Mouse (Mus musculus) C3H10T1/2 (cell line): ENCODE measurements around the gene Efcab2. TPM values are rescaled to one million over a fixed set of nuclear protein-coding genes. Genes with fewer than 3 reads are reported as not detected.

ENCODE experiments used
- polyA plus RNA-seq, 2 experiments: library from polyadenylated mRNA; unstranded; fragments of >200 nt; fragmentation: generic; extraction: Trizol; gene quantifications; one replicate each; pipeline ENCODE4 v1.2.1; 2012; ENCODE audit warnings: missing spikeins in 2 of 2

The Efcab2 gene
- polyA plus RNA-seq: under 1 TPM; 0.06 to 0.27 TPM

GRCm38 (mm10) chr1:178405951-178406711 is at the start of gene Efcab2:
Gene Efcab2 (plus strand): TSS chr1:178406085.

DNA sequence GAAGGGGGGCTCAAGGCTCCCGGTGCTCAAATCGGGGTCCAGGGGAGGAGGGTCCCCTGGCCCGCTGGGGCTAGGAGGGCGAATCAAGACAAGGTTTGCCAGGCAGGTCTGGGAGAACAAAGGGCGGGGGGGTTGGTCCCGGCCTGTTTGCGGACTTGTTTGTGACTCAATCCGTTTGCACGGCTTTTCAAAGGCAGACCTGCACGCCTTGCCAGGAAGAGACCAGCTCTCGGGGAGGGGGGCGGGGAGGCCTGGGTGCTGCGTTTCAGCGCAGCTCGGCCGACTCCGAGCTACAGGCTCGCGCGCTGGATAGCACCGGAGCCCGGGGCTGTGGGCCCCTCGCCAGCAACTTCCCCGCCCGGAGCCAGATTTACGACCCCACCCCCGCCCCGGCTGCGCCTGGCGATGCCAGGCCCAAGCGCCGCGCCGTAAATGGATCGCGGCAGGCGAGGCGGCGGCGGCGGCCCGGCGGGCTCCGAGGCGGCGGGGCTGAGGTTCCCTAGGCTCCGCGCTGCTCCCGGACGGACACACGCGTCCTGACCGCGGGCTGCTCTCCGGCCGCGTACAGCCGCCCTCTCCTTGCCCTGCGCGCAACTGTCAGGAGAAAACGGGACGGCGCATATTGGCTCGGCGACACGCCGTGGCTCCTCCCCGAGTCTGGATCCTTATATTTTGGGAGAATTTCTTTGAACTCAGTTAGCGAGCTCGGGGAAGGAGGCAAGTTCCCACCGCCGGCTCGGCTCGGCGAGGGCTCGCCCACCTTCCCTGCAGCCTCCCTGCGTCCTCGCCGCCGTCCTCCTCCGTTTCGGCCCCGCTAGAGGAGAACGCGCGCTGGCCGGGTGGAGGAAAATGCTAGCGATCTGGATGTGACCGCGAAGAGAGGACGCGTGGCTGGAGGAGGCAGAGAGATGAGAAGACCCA is 122.8 kb downstream of the Efcab2 start, which contains the start of gene Kif26b:
TSS of gene Kif26b (plus strand) at position 695 of the 921 bp plus-strand sequence.

Other genes with a start within 250 kb of the Efcab2 start
- gene Desi2, start 218.7 kb upstream of the Efcab2 start, polyA plus RNA-seq: 1 to 10 TPM; 1.7 to 4.8 TPM
- gene Cox20, start 87.0 kb upstream of the Efcab2 start, polyA plus RNA-seq: 10 to 100 TPM; 26.5 to 54.2 TPM
- gene Hnrnpu, start 68.3 kb upstream of the Efcab2 start, polyA plus RNA-seq: 10 to 100 TPM; 13.6 to 71.5 TPM
- under 1 TPM; 0.36 to 0.64 TPM for gene Kif26b, start 123.0 kb downstream of the Efcab2 start, polyA plus RNA-seq